Mouse (Mus musculus) neutrophil, adult 83 days (primary cell): ENCODE results near the gene Ell3. TPM values are rescaled to one million over a fixed set of nuclear protein-coding genes. Genes with fewer than 3 reads are reported as not detected.

ENCODE experiments used
- total RNA-seq, 2 experiments: library from RNA; stranded (reverse); gene quantifications; one replicate each; pipeline ENCODE4 v1.2.4; 2023

Gene Ell3
- 1 to 10 TPM in 1 of 2 experiments, not detected in 1; 1.2 TPM for total RNA-seq

GRCm38 (mm10) chr2:121444178-121444577 is at the start of gene Ell3:
Gene Ell3, minus strand, starts transcription at chr2:121444278.

GRCm38 (mm10) chr2:121473301-121474179 is 29.5 kb upstream of the Ell3 start, which contains the start of gene Mfap1b:
Gene Mfap1b, minus strand, starts transcription at chr2:121474067.

GRCm38 (mm10) chr2:121456692-121457642 is 12.9 kb upstream of the Ell3 start, which contains the start of gene Serinc4:
Gene Serinc4, minus strand, starts transcription at chr2:121456781.

GRCm38 (mm10) chr2:121452990-121453389 is 8.9 kb upstream of the Ell3 start, which contains the start of gene Hypk:
Gene Hypk, plus strand, starts transcription at chr2:121453290.

GRCm38 (mm10) chr2:121448739-121449535 is 4.9 kb upstream of the Ell3 start, which contains the start of gene Serf2:
Gene Serf2, plus strand, starts transcription at chr2:121449195.

GRCm38 (mm10) chr2:121413387-121414042 is 30.6 kb downstream of the Ell3 start, which contains the start of the genes Pdia3 and Catsper2:
Gene Pdia3, plus strand, starts transcription at chr2:121413775.
Gene Catsper2, minus strand, starts transcription at chr2:121413792.

Other genes starting within 250 kb of the Ell3 start
- gene Trp53bp1, start 172.9 kb downstream of the Ell3 start, total RNA-seq = 10 to 100 TPM; 23.8 to 31.2 TPM
- gene Map1a, start 154.7 kb downstream of the Ell3 start, total RNA-seq = under 1 TPM; 0.24 to 0.96 TPM
- 10 to 100 TPM; 11.9 to 14.3 TPM for gene Ppip5k1, start 88.9 kb downstream of the Ell3 start, total RNA-seq
- gene Ckmt1, start 86.6 kb downstream of the Ell3 start, total RNA-seq = not detected
- under 1 TPM in 1 of 2 experiments, not detected in 1; 0.07 TPM for gene Strc, start 57.1 kb downstream of the Ell3 start, total RNA-seq
- gene Pdia3, start 30.5 kb downstream of the Ell3 start, total RNA-seq = 100 to 1,000 TPM; 153 to 168 TPM
- gene Catsper2, start 30.5 kb downstream of the Ell3 start, total RNA-seq = 1 to 10 TPM in 1 of 2 experiments, under 1 TPM in 1; 0.35 to 1.1 TPM
- gene Serf2, start 4.9 kb upstream of the Ell3 start, total RNA-seq = 100 to 1,000 TPM; 352 to 382 TPM
- 10 to 100 TPM; 26.0 to 28.8 TPM for gene Hypk, start 9.0 kb upstream of the Ell3 start, total RNA-seq
- under 1 TPM; 0.33 to 0.35 TPM for gene Serinc4, start 12.5 kb upstream of the Ell3 start, total RNA-seq
- gene Mfap1b, start 29.8 kb upstream of the Ell3 start, total RNA-seq = 10 to 100 TPM; 30.3 to 31.6 TPM
- gene Mfap1a, start 62.4 kb upstream of the Ell3 start, total RNA-seq = 10 to 100 TPM; 34.9 TPM
- gene Wdr76, start 62.4 kb upstream of the Ell3 start, total RNA-seq = 10 to 100 TPM; 19.4 to 20.1 TPM